Mouse (Mus musculus): ENCODE data around the gene Pald1.

- TF ChIP-seq CTCF (IDR thresholded peaks at IDR 0.05) (no peak), POLR2A (IDR thresholded peaks at IDR 0.05; ENCODE audit: insufficient read depth, low read depth, low read length) (no peak), EP300 (IDR thresholded peaks at IDR 0.05; ENCODE audit: insufficient read depth, low read depth, low read length) (no peak)
Measured at GRCm38 (mm10) chr10:61304046-61304445, 79.3 kb downstream of the Pald1 start.
